Mouse (Mus musculus) myocyte (in vitro differentiated cells): ENCODE measurements at regions not wholly inside any gene's neighbourhood (a gene's known extent, or its start where the extent isn't known, plus 50 kb on each side); places are given as distances from the start of the nearest gene placed in this dataset.

Experiments
- E2F4 ChIP-seq: IDR thresholded peaks from one replicate; pipeline ENCODE4 v1.6.1; 2011; ENCODE audit warnings: mild to moderate bottlenecking, control low read depth, moderate library complexity; ENCODE audit not compliant: insufficient read depth
- POLR2A ChIP-seq: IDR thresholded peaks from one replicate; pipeline ENCODE4 v1.6.1; 2011; ENCODE audit warnings: low read depth, mild to moderate bottlenecking, control low read depth, moderate library complexity; ENCODE audit not compliant: insufficient read length
- REST ChIP-seq: IDR thresholded peaks from one replicate; pipeline ENCODE4 v1.6.1; 2011; ENCODE audit warnings: mild to moderate bottlenecking, control low read depth, moderate library complexity; ENCODE audit not compliant: insufficient read depth, insufficient read length
- TCF12 ChIP-seq: IDR thresholded peaks from one replicate; pipeline ENCODE4 v1.6.1; 2011; ENCODE audit warnings: mild to moderate bottlenecking, control low read depth; ENCODE audit not compliant: poor library complexity, insufficient read depth, severe bottlenecking
- USF1 ChIP-seq: IDR thresholded peaks from one replicate; pipeline ENCODE4 v1.6.1; 2011; ENCODE audit warnings: low read depth, mild to moderate bottlenecking, control low read depth, moderate library complexity

DNA sequence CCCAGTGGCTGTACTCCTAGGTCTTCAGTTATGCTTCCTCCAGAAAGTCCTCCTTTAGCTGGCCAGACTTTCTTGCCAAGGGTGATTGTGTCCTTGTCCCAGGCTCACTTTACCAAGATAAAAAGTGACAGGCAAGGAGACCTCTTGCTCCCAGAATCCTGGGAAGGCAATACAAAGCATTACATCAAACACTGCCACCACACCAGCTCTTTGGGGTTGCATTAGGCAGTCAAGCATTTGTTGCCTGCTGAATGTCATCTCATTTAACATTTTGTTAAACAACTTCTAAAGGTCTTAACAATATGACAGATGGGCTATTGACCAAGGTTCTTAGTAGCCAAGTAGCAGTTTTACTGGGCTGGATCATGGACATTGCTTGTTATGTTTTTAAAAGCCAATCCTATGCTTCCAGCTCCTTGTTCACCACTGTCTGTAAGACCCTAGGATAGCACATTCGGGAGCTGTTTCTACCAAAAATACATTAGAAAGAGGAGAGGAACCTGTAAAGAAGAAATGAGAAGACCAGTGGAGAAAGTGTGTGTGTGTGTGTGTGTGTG, 102.4 kb downstream of the C1d start:
- no peak for TF ChIP-seq POLR2A
- no peak for TF ChIP-seq REST
- TF ChIP-seq TCF12: no peak
- no peak for TF ChIP-seq USF1
- TF ChIP-seq E2F4: no peak
